Mouse (Mus musculus): Measurements from ENCODE around the gene Gtf2h3.

Gene Gtf2h3

GRCm38 (mm10) chr5:124636139-124636538 is 57.2 kb downstream of the Gtf2h3 start:
- intact Hi-C loops (cut with DNase I): no loop called here

GRCm38 (mm10) chr5:124636694-124637093 is 57.8 kb downstream of the Gtf2h3 start:
- intact Hi-C loops (cut with DNase I): no loop called here

- intact Hi-C loops (cut with DNase I): no loop called here
Observed at GRCm38 (mm10) chr5:124637300-124637699, 58.4 kb downstream of the Gtf2h3 start.

GRCm38 (mm10) chr5:124637836-124638235 is 58.9 kb downstream of the Gtf2h3 start:
- intact Hi-C loops (cut with DNase I): no loop called here
